In genomic region chr5:12030002-12030401, GRCm38 (mm10) we compare ENCODE assay signal across 8 mouse cellular contexts.
A peak's percentile ranks its signal among the peaks of the same experiment; 100 is the strongest.
DNase-seq lines count a peak whose midpoint lies in the region; ATAC-seq and TF ChIP-seq lines count a peak whose summit lies in the region.
"Had no signal": no experiment of that assay in that cellular context is flagged by ENCODE, and none has a peak within 500 bp of the region (broad histone marks: within the 10 kb centered on the region; RNA-seq: fewer than 3 reads in every experiment).

No protein-coding gene starts in this region.

- WGBS in liver, postnatal 0 days (ENCODE audit: insufficient replicate concordance) = 18% methylated on average over 5 of the region's 5 CpGs

- H3K4me1 ChIP-seq in E14TG2a.4 (replicated peaks; ENCODE audit: low read depth, low read length) = no peaks in the 10 kb centered on the region
- H3K4me1 ChIP-seq in liver, postnatal 0 days (ENCODE audit: insufficient read depth) = no peaks in the 10 kb centered on the region
- H3K4me1 ChIP-seq: heart, embryonic 13.5 days had no signal

- H3K27ac ChIP-seq in liver, postnatal 0 days (ENCODE audit: low read depth) = no peak overlapping the region
- H3K27ac ChIP-seq: heart, embryonic 13.5 days had no signal

- no peak overlapping the region for H3K9ac ChIP-seq in liver, postnatal 0 days (replicated peaks)
- H3K9ac ChIP-seq: heart, embryonic 13.5 days had no signal

- H3K4me3 ChIP-seq in E14TG2a.4 (replicated peaks; ENCODE audit: low read length) = no peak overlapping the region
- H3K4me3 ChIP-seq in liver, postnatal 0 days (ENCODE audit: low read depth, low read length) = no peak overlapping the region
- H3K4me3 ChIP-seq: heart, embryonic 13.5 days had no signal

- no peak overlapping the region for H3K4me2 ChIP-seq in liver, postnatal 0 days (ENCODE audit: low read depth, low read length)
- H3K4me2 ChIP-seq: heart, embryonic 13.5 days had no signal

- H3K27me3 ChIP-seq in E14TG2a.4 (ENCODE audit: insufficient read depth, low read length) = no peaks in the 10 kb centered on the region
- no peaks in the 10 kb centered on the region for H3K27me3 ChIP-seq in liver, postnatal 0 days (ENCODE audit: insufficient read depth, low read length)
- H3K27me3 ChIP-seq: heart, embryonic 13.5 days had no signal

- H3K36me3 ChIP-seq in E14TG2a.4 (ENCODE audit: insufficient read depth, low read length) = no peaks in the 10 kb centered on the region
- no peaks in the 10 kb centered on the region for H3K36me3 ChIP-seq in liver, postnatal 0 days (replicated peaks; ENCODE audit: insufficient read depth, low read length)
- H3K36me3 ChIP-seq: heart, embryonic 13.5 days had no signal

- no peak for ATAC-seq in liver, postnatal 0 days

- no peaks in the 10 kb centered on the region for H3K9me3 ChIP-seq in E14TG2a.4 (ENCODE audit: low read length)
- no peaks in the 10 kb centered on the region for H3K9me3 ChIP-seq in liver, postnatal 0 days (ENCODE audit: low read length)
- H3K9me3 ChIP-seq: heart, embryonic 13.5 days had no signal

- TF ChIP-seq CTCF in E14TG2a.4 (conservative IDR thresholded peaks at IDR 0.05; ENCODE audit: low read length) = peak; percentile 70
- TF ChIP-seq CTCF in liver, postnatal 0 days (IDR thresholded peaks at IDR 0.05; ENCODE audit: low read depth) = peak; percentile 78

- peak; percentile 20 to 27 for DNase-seq in B cell, adult 2 months
- peak; percentile 19 for DNase-seq in cerebellum, adult 9-10 months
- DNase-seq in frontal cortex, postnatal 36 days (ENCODE audit: low spot score in 2 of 2) = peak; percentile 39 to 62
- DNase-seq in kidney, postnatal 10 days = peak; percentile 80
- peak; percentile 29 for DNase-seq in liver, postnatal 0 days
- peak; percentile 88 for DNase-seq in retina, embryonic 14.5 days (ENCODE audit: low spot score)

- no peak for TF ChIP-seq EP300 in liver, postnatal 0 days (IDR thresholded peaks at IDR 0.05; ENCODE audit: low read depth)

Comparison
In these comparisons a context has a peak if more than half of its experiments do, and no peak if none do; other contexts are left out.
1. DNase-seq: peak in every context shown above with its lines; median percentile 88 in retina, embryonic 14.5 days; 80 in kidney, postnatal 10 days; 50 in frontal cortex, postnatal 36 days; 29 in liver, postnatal 0 days; 24 in B cell, adult 2 months; 19 in cerebellum, adult 9-10 months.